Mouse (Mus musculus) activated CD4-positive, CD25-positive, alpha-beta regulatory T cell, adult 9 weeks (primary cell): ENCODE measurements around the gene Mis12. TPM values are rescaled to one million over a fixed set of nuclear protein-coding genes. Genes with fewer than 3 reads are reported as not detected.

ENCODE experiments used
- polyA plus RNA-seq: library from polyadenylated mRNA; unstranded; fragments of 100-300 nt; shearing (Covaris generic); gene quantifications from one replicate; pipeline ENCODE4 v1.2.1, GENCODE M21; 2017

Gene Mis12
- 44.8 TPM for polyA plus RNA-seq

DNA sequence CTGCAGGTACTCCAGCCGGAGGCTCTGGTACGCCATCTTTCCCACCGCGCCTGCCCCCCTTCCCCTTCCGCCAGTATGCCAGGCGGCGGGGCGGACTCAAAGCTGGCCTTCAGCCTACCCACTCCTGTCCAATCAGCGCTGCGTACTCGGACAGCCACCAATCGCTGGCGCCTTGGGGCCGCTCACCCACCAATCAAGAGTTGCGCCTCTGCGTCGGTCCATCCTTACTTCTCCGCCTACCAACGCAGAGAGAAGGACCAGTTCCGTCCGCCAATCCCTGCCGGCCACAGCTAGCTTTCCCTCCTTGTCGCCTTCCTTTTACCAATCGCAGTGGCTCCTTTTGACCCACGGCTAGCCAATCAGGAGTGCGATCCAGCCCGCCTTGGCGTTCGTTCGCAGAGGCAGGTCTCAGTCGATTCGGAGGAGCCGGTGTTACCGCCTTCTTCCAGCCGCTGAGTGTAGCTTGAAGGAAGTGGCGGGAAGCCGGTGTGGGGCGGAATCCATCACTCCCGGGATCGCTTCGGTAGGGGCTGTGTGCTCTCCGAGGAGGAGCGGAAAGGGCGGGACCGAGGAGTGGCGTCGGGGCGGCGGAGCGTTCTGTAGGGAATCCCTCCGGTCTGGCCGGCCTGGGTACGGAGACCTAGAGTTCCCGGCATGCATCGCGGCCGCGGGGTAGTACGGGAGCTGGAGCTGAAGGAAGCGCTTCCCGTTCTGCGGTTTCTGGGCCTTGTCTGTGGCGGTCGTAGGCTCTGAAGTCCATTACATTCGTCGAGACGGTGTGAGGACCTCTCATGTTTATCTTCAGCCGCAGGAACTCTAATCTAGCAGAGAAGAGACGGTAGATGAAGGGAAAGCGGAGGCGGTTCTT lies at the start of gene Mis12, which contains the start of gene Derl2:
Gene Mis12, plus strand, starts transcription at position 411 of the 868 bp plus-strand sequence.
Gene Derl2, minus strand, starts transcription at position 641 of the 868 bp plus-strand sequence.

DNA sequence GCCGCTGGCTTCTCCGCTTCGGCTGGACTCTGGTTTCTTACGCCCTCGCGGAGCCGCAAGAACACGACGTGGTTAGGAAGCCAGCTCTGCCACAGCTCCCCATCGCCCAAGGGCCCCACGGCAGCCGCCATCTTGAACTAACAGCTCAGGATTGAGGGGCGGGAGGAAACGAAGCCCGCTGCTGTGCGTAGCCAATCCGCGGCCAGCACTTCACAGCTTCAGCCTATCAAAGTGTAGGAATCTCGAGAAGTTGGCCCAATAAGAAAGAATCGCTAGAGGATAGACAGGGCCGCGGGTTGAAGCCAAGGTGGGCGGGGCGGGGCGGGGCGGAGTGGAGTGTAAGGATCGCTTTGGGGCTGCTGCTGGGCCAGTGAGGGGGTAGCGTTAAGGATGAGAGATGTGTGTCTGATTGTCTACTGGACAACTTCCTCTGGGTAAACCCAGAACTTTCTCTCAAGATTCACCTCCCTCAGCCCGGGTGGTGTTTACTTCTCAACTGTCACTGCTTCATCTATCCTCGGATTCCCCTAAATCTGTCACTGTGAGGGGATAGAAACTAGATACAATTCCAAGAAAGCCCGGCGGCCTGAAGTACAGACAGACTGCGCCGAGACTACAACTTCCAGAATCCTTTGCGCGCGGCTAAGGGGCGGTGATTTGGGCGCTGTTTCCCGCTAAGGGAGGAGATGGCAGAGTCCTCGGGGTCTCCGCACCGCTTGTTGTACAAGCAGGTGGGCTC lies 49.4 kb upstream of the Mis12 start, which contains the start of the genes Nup88 and Rpain:
Gene Nup88, minus strand, starts transcription at position 153 of the 739 bp plus-strand sequence.
Gene Rpain, plus strand, starts transcription at position 393 of the 739 bp plus-strand sequence.

DNA sequence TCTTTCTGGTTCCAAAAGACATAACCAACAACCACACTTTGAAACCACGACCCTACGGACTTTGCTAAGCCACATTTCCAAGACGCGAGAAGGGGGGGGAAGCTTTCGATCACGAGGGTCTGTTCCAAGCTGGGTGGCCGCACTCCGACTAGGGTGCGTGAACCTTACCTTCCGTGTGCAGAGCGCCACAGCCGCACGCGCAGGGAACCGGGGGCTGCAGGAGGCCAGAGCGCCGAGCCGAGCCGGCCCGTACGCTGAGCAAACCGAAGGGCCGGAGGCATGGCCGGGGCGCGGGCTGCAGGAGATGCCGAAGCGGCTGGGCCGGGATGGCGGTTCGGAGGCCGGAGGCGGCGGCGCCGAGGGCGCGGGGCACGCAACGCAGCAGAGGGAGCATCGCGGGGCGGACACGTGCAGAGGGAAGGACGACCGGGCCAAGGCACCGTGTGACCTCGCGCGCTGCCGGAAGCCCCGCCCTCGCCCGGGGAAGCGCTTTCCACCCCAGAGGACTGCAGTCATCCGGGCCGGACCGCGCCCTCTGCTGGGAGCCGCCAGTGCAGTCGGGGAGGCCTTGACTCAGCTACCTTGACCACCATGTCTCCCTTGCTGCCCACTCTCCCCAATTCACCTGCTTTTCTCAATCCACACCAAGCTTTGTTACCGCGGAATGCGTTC lies 36.7 kb upstream of the Mis12 start, which contains the start of gene C1qbp:
Gene C1qbp, minus strand, starts transcription at position 470 of the 672 bp plus-strand sequence.

DNA sequence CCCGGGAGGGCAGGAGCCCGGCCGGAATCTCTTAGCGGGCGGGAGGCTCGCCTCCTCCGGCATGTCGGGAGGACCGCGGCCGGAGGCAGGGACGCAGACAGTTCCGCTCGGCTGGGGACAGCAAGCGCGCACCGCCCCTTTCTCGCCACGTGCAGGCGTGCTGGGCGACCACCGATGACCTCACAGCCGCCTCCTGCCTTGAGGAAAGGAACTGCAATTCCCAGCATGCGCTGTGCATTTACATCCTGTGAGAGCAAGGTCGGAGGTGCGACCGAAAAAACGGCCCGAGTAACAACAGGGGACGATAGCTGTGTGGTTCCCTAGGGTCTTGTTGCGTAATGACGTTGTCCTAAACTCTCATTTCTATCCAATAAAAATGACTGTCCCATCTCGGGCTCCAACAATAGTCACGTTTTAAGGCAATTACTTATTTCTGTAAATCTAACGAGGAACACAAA lies 15.1 kb upstream of the Mis12 start, which contains the start of gene Dhx33:
Gene Dhx33, minus strand, starts transcription at position 122 of the 458 bp plus-strand sequence.

DNA sequence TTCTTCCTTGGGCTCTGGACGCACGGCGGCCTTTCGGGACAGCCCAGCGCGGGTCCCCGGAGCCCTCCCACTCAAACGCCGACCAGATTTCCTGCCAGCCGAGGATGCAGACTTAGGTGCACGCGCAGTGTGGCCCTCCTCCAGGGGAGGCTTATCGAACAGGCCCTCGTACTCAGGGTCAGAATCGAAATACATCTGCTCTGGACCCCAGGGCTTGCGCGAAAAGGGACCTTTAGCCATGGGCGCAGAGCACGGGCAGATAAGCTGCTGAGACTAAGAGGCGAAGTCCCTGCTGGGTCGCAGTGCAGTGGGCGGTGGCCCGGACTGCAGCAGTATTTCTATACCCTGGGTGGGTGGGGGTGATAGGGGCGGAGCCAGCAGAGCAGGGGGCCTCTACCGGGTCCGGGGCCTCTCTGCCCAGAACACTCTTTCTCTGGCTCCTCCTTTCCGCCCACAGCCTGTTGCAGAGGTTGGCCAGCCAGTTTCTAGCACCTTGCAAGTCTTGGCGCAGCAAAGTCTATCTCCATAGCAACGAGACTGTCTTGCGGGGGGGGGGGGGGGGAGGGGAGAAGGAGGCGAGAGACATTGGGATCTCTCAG lies 13.9 kb downstream of the Mis12 start, which contains the start of gene 6330403K07Rik:
Gene 6330403K07Rik, minus strand, starts transcription at position 351 of the 599 bp plus-strand sequence.

Other genes starting within 250 kb of the Mis12 start
- gene Scimp, start 207.0 kb upstream of the Mis12 start, polyA plus RNA-seq = 0.60 TPM
- 12.2 TPM for gene Rabep1, start 174.8 kb upstream of the Mis12 start, polyA plus RNA-seq
- gene Nup88, start 49.6 kb upstream of the Mis12 start, polyA plus RNA-seq = 109 TPM
- 103 TPM for gene Rpain, start 49.4 kb upstream of the Mis12 start, polyA plus RNA-seq
- gene C1qbp, start 36.6 kb upstream of the Mis12 start, polyA plus RNA-seq = 20.3 TPM
- gene Dhx33, start 15.2 kb upstream of the Mis12 start, polyA plus RNA-seq = 16.1 TPM
- gene Derl2, start 230 bp downstream of the Mis12 start, polyA plus RNA-seq = 101 TPM
- 20.0 TPM for gene 6330403K07Rik, start 13.9 kb downstream of the Mis12 start, polyA plus RNA-seq
- gene Nlrp1a, start 125.1 kb downstream of the Mis12 start, polyA plus RNA-seq = 0.93 TPM
- 3.9 TPM for gene Nlrp1b, start 211.1 kb downstream of the Mis12 start, polyA plus RNA-seq